Mouse (Mus musculus): Measurements from ENCODE around the gene Smpd4. TPM values are rescaled to one million over a fixed set of nuclear protein-coding genes. Genes with fewer than 3 reads are reported as not detected.

The Smpd4 gene
- polyA plus RNA-seq, 1 experiment from 2014 or later: 39.8 TPM

GRCm38 (mm10) chr16:17616212-17616611, 2.9 kb upstream of the Smpd4 start:
- Histone ChIP-seq H3K4me3 (no peak overlapping the region), H3K9me3 (no peaks in the 10 kb centered on the region), H3K27ac (no peak overlapping the region), H3K4me2 (no peak overlapping the region), H3K27me3 (no peaks in the 10 kb centered on the region), H3K4me1 (peaks cover 14% of the 10 kb centered on the region), H3K36me3 (0 out of 2 replicates have a peak, but pooled peaks cover 2% of the 10 kb centered on the region), H3K9ac (no peak overlapping the region)
- no peak for ATAC-seq (ENCODE audit: insufficient number of reproducible peaks, insufficient read depth, low FRiP score, low TSS enrichment, low read depth)
- 78% methylated on average over 5 of the region's 5 CpGs for WGBS

- Histone ChIP-seq H3K27me3 (no peaks in the 10 kb centered on the region), H3K9me3 (no peaks in the 10 kb centered on the region), H3K27ac (no peak overlapping the region), H3K4me1 (peaks cover 14% of the 10 kb centered on the region), H3K36me3 (peaks cover 19% of the 10 kb centered on the region), H3K9ac (no peak overlapping the region), H3K4me3 (no peak overlapping the region), H3K4me2 (peak overlapping the region; percentile 36)
- WGBS: 18% methylated on average over 13 of the region's 13 CpGs
- 0 out of 2 replicates have a peak, but pooled peaks have one; percentile 20 for ATAC-seq (ENCODE audit: insufficient number of reproducible peaks, insufficient read depth, low FRiP score, low TSS enrichment, low read depth)
Measured at GRCm38 (mm10) chr16:17617922-17618565, 1.1 kb upstream of the Smpd4 start.

- no peak overlapping the region for H3K9ac ChIP-seq
- no peak overlapping the region for H3K27ac ChIP-seq
- H3K4me1 ChIP-seq: peaks cover 14% of the 10 kb centered on the region
- peaks cover 42% of the 10 kb centered on the region for H3K36me3 ChIP-seq
- no peak overlapping the region for H3K4me2 ChIP-seq
- no peak for ATAC-seq (ENCODE audit: insufficient number of reproducible peaks, insufficient read depth, low FRiP score, low TSS enrichment, low read depth)
- no peak overlapping the region for H3K4me3 ChIP-seq
- no peaks in the 10 kb centered on the region for H3K9me3 ChIP-seq
- WGBS: 88% methylated on average over 1 of the region's 1 CpGs
- H3K27me3 ChIP-seq: no peaks in the 10 kb centered on the region
Measured at GRCm38 (mm10) chr16:17621936-17622335, 2.8 kb downstream of the Smpd4 start.

GRCm38 (mm10) chr16:17625488-17626268, 6.5 kb downstream of the Smpd4 start:
- ATAC-seq (ENCODE audit: insufficient number of reproducible peaks, insufficient read depth, low FRiP score, low TSS enrichment, low read depth): no peak
- WGBS: 72% methylated on average over 8 of the region's 8 CpGs
- Histone ChIP-seq H3K27ac (no peak overlapping the region), H3K4me3 (no peak overlapping the region), H3K4me2 (no peak overlapping the region), H3K9me3 (no peaks in the 10 kb centered on the region), H3K27me3 (no peaks in the 10 kb centered on the region), H3K9ac (no peak overlapping the region), H3K36me3 (peaks cover 80% of the 10 kb centered on the region), H3K4me1 (peaks cover under 1% of the 10 kb centered on the region)

- WGBS: 91% methylated on average over 5 of the region's 5 CpGs
- H3K36me3 ChIP-seq: peaks cover 83% of the 10 kb centered on the region
Measured at GRCm38 (mm10) chr16:17626269-17626555, 7.1 kb downstream of the Smpd4 start.

GRCm38 (mm10) chr16:17632580-17632979, 13.4 kb downstream of the Smpd4 start:
- H3K4me1 ChIP-seq: no peaks in the 10 kb centered on the region
- H3K27me3 ChIP-seq: no peaks in the 10 kb centered on the region
- H3K9me3 ChIP-seq: no peaks in the 10 kb centered on the region
- peaks cover 89% of the 10 kb centered on the region for H3K36me3 ChIP-seq
- no peak for ATAC-seq (ENCODE audit: insufficient number of reproducible peaks, insufficient read depth, low FRiP score, low TSS enrichment, low read depth)
- 99% methylated on average over 2 of the region's 2 CpGs for WGBS
- H3K27ac ChIP-seq: no peak overlapping the region
- no peak overlapping the region for H3K4me2 ChIP-seq
- no peak overlapping the region for H3K9ac ChIP-seq
- H3K4me3 ChIP-seq: no peak overlapping the region

More at GRCm38 (mm10) chr16:17626269-17626555, 7.1 kb downstream of the Smpd4 start:
- no peak for ATAC-seq (ENCODE audit: insufficient number of reproducible peaks, insufficient read depth, low FRiP score, low TSS enrichment, low read depth)
- Histone ChIP-seq H3K4me3 (no peak overlapping the region), H3K27ac (no peak overlapping the region), H3K9me3 (no peaks in the 10 kb centered on the region), H3K9ac (no peak overlapping the region), H3K4me2 (no peak overlapping the region), H3K27me3 (no peaks in the 10 kb centered on the region), H3K4me1 (no peaks in the 10 kb centered on the region)

GRCm38 (mm10) chr16:17633481-17634181, 14.5 kb downstream of the Smpd4 start:
- no peak for ATAC-seq (ENCODE audit: insufficient number of reproducible peaks, insufficient read depth, low FRiP score, low TSS enrichment, low read depth)
- peaks cover 89% of the 10 kb centered on the region for H3K36me3 ChIP-seq

GRCm38 (mm10) chr16:17636904-17637303, 17.8 kb downstream of the Smpd4 start:
- H3K36me3 ChIP-seq: peaks cover 88% of the 10 kb centered on the region

More at GRCm38 (mm10) chr16:17633481-17634181, 14.5 kb downstream of the Smpd4 start:
- no peak overlapping the region for H3K9ac ChIP-seq
- H3K4me2 ChIP-seq: no peak overlapping the region
- 73% methylated on average over 8 of the region's 8 CpGs for WGBS
- no peak overlapping the region for H3K27ac ChIP-seq
- no peaks in the 10 kb centered on the region for H3K4me1 ChIP-seq
- no peaks in the 10 kb centered on the region for H3K27me3 ChIP-seq
- H3K9me3 ChIP-seq: no peaks in the 10 kb centered on the region
- H3K4me3 ChIP-seq: no peak overlapping the region

GRCm38 (mm10) chr16:17637610-17638009, 18.5 kb downstream of the Smpd4 start:
- no peaks in the 10 kb centered on the region for H3K9me3 ChIP-seq

More at GRCm38 (mm10) chr16:17636904-17637303, 17.8 kb downstream of the Smpd4 start:
- no peaks in the 10 kb centered on the region for H3K27me3 ChIP-seq
- no peak overlapping the region for H3K27ac ChIP-seq
- H3K4me3 ChIP-seq: no peak overlapping the region
- no peaks in the 10 kb centered on the region for H3K4me1 ChIP-seq
- H3K4me2 ChIP-seq: no peak overlapping the region
- no peak for ATAC-seq (ENCODE audit: insufficient number of reproducible peaks, insufficient read depth, low FRiP score, low TSS enrichment, low read depth)
- H3K9me3 ChIP-seq: no peaks in the 10 kb centered on the region
- no peak overlapping the region for H3K9ac ChIP-seq
- WGBS: 89% methylated on average over 2 of the region's 2 CpGs

GRCm38 (mm10) chr16:17638036-17638628, 19.0 kb downstream of the Smpd4 start:
- Histone ChIP-seq H3K4me2 (no peak overlapping the region), H3K27ac (no peak overlapping the region), H3K4me3 (no peak overlapping the region), H3K9me3 (no peaks in the 10 kb centered on the region), H3K27me3 (no peaks in the 10 kb centered on the region), H3K36me3 (peaks cover 88% of the 10 kb centered on the region), H3K4me1 (no peaks in the 10 kb centered on the region), H3K9ac (0 out of 2 replicates have a peak overlapping the region, but pooled peaks have one; percentile 17)
- 89% methylated on average over 9 of the region's 9 CpGs for WGBS
- ATAC-seq (ENCODE audit: insufficient number of reproducible peaks, insufficient read depth, low FRiP score, low TSS enrichment, low read depth): no peak

More at GRCm38 (mm10) chr16:17637610-17638009, 18.5 kb downstream of the Smpd4 start:
- H3K27me3 ChIP-seq: no peaks in the 10 kb centered on the region
- 79% methylated on average over 2 of the region's 2 CpGs for WGBS
- no peak overlapping the region for H3K9ac ChIP-seq
- no peak overlapping the region for H3K27ac ChIP-seq
- H3K4me2 ChIP-seq: no peak overlapping the region
- no peak overlapping the region for H3K4me3 ChIP-seq
- no peak for ATAC-seq (ENCODE audit: insufficient number of reproducible peaks, insufficient read depth, low FRiP score, low TSS enrichment, low read depth)
- H3K4me1 ChIP-seq: no peaks in the 10 kb centered on the region
- peaks cover 88% of the 10 kb centered on the region for H3K36me3 ChIP-seq

GRCm38 (mm10) chr16:17639081-17639480, 19.9 kb downstream of the Smpd4 start:
- 97% methylated on average over 3 of the region's 3 CpGs for WGBS
- no peak overlapping the region for H3K9ac ChIP-seq
- ATAC-seq (ENCODE audit: insufficient number of reproducible peaks, insufficient read depth, low FRiP score, low TSS enrichment, low read depth): no peak

More at GRCm38 (mm10) chr16:17639081-17639480, 19.9 kb downstream of the Smpd4 start:
- Histone ChIP-seq H3K9me3 (no peaks in the 10 kb centered on the region), H3K27ac (no peak overlapping the region), H3K36me3 (peaks cover 86% of the 10 kb centered on the region), H3K27me3 (no peaks in the 10 kb centered on the region), H3K4me1 (no peaks in the 10 kb centered on the region), H3K4me2 (no peak overlapping the region), H3K4me3 (no peak overlapping the region)

Data from embryonic facial prominence, embryonic 13.5 days (tissue).